Mouse (Mus musculus) regulatory T cell (primary cell): ENCODE data around the gene Ptges3l.
"Not testable (repeated sequence)": the region's sequence is repeated elsewhere in the genome, so short reads cannot be mapped to it uniquely, and the experiment has no call there.

Experiments
- in situ Hi-C: fragments of 300-600 bp; cut with MboI, MseI; formaldehyde crosslinking; loops from one replicate; pipeline ENCODE4 v1.15.1; 2025; ENCODE audit warnings: high pct_unique_total_duplicates

Gene Ptges3l

DNA sequence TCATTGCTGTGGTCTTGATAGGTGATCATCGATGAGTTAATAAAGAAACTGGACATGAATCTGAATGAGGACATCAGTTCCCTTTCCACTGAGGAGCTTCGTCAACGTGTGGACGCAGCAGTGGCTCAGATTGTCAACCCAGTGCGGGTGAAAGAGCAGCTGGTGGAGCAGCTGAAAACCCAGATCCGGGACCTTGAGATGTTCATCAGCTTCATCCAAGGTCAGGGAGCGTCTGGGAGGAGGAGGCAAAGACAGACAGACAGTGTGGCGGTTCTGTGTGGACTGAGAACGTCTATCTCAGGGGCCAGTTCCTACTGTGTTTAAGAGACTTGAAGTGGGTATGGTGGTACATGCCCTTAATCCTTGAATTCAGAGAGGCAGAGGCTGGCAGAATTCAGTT is 6.2 kb upstream of the Ptges3l start:
- in situ Hi-C loops, result loop anchor here (10.0 kb wide), 1 partner anchor 1453 kb away; the partner anchor contains the start of genes Ccdc103, Eftud2 and Fam187a

DNA sequence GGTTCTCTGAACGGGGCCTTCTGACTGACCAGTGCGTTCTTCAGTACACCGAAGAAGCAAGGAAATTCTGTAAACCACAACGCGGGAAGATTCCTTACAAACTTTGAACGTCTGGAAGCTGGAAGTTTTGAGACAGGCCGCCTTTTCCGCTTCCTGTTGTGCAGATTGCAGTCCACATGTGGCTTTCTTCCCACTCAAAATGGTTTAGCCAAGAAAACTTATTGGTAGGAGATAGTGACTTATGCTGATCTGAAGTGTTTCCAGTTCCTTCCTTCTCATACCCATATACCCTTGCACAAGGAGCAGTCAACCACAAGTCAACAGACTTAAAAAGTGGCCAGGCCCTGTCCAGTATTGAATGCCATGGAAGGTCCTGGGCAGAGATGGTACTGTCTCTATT is 1.0 kb upstream of the Ptges3l start:
- in situ Hi-C loops, result no loop called here

DNA sequence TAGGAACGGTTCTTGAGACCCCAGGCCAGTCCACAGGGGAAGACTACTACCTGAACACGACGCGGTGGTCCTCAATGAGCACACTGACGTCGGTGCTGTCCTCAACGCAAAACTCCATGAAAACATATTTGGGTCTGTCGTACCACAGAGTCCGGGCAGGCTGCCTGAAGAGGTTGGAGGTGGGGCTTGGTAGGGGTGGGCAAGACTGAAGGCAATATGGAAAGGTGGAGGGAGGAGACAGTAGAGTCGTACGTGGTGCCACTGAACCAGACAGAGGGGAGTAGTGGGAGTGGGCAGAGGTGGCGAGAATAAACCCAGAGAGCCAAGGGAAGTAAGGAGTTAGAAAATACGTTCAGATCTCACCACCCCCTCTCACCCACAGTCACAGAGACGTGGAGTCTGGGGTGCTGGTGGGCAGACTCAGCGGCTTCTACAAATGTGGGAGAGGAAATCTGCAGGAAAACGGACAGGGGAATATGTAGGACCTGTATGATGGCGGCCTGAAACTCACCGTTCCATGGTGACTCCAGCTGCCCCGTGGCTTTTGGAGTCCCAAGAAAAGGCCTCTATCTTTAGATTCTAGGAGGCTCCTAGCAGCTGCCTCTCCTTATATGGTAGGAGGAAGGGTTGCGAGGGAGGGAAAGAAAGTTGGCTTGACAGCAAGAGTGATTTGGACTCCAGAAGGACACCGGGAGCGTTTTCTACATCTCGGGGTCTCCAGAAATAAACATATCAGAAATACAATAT is 855 bp downstream of the Ptges3l start, which contains the start of gene Gm27029:
Gene Gm27029 (minus strand): TSS at position 692 of the 747 bp plus-strand sequence.
- in situ Hi-C loops, result no loop called here

DNA sequence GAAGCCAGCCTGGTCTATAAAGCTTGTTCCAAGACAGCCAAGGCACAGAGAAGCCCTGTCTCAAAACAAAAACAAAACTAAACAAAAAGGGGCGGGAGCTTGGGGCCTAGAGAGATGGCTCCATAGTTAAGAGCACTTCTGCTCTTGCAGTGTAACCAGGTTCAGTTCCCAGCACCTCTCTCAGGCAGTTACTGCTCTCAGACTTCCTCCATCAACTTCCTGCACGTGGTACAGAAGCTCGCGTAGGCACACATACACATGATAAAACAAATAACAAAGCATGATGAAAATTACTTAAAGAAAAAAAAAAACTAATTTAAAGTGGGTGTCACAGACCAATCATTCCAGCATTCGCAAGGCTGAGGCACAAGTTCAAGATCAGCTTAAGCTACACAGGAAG is 5.0 kb downstream of the Ptges3l start:
- in situ Hi-C loops, result no loop called here

DNA sequence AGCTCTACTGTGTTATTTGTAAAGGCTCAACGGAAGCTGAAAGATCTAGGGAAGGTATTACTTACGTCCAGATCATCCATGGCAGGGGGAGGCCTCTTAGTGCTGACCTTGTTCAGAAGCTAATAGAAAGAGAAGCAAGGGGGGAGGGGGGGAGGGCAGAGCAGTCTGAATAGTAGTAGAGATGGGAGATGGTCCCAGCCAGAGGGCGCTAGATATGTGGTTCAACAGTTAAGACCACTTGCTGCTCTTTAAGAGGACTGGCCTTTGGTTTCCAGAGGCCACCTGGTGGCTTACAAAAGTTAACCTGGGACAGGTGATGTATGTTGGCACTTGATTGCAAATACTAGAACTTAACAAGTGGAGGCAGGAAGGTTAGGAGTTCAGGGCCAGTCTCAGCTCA is 5.5 kb downstream of the Ptges3l start:
- in situ Hi-C loops, result loop anchor here (5.0 kb wide), 1 partner anchor 87 kb away; the partner anchor contains the start of gene Aoc3

DNA sequence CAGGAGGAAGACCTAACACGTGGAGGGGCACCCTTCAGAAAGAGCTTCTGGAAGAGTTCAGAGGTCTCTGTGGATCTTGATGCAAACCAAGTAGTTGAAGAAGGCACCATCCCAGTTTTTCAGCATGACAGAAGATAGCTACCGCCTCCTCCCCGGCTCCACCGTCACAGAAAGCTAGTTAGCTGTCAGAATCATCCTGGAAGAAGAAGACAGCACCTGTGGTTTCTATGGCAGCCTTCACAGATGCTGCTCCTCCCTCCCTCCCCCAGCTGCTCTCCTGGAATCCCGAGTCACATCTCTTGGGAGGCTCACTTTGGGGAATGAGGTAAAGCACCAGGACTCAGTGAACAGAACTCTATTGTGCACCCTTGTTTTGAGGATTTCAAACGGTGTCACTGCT is 6.1 kb downstream of the Ptges3l start:
- in situ Hi-C loops, result loop anchor here (5.0 kb wide), 1 partner anchor 87 kb away; the partner anchor contains the start of gene Aoc3

DNA sequence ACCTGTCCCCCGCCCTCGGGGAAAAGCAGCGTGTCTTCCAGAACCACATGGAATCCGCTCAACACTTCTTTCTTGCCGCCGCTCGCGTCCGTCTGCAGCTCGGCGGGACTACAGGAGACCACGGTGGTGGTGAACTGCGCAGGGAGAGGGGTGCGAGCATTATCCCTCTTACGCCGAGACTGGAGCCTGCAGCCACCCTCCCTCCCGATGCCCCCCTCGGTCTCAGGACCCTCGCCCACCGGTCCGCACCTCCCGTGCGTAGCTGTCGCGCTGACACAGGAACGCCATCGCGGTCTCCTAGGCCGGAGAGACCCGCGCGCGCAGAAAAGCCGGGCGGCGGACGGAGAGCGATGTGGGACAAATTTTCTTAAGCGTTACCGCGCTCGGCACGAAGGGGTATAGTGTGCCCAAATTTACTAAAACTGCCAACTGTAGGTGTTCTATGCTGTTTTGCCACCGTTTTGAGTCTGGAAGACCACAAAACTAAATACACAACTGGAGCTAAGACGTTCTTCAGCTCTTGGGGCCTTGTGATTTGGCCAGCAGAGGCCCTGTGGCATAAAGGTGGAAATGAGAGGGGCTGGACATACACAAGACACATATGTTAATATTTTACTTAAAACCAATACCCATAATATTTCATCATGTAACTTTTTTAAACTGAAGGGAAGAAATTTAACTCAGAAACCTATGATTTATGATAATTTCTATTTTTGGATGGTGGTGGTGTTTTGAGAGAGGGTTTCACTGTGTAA is 7.9 kb downstream of the Ptges3l start, which contains the start of gene Aarsd1:
Gene Aarsd1 (minus strand): TSS at position 515 of the 755 bp plus-strand sequence.
- in situ Hi-C loops, result loop anchor here (5.0 kb wide), 1 partner anchor 85 kb away; the partner anchor contains the start of gene Aoc3

DNA sequence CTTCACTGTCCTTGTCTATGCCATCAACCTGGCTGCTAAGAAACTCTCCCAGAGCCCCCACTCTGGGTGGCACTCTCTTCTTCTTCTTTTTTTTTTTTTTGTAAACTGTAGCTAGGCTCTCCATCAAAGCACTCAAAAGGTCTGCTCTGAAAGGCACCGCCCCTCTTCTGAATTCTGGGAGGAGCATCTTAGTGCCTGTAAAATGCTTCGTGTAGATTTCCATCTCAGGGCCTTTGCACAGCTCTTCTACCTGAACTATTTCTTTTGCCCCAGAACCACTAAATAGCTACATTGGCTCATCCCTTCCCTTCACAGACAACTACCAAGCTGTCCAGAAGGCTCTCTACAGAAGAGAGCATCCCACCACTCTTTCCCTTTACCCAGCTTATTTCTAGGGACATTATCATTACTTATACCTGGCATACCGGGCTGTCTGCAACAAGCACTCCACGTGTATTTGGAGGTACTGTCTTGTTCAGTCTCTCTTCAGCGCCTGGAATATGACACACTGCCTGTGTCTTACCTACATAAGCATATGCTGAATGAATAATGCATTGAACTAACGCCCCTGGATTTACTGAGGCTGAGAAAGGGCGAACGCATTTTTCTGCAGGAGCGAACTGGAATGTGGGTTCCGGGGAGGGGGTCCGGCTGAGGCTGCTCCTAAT is 8.6 kb downstream of the Ptges3l start:
- in situ Hi-C loops, result loop anchor here (5.0 kb wide), 1 partner anchor 84 kb away; the partner anchor contains the start of gene Aoc3

DNA sequence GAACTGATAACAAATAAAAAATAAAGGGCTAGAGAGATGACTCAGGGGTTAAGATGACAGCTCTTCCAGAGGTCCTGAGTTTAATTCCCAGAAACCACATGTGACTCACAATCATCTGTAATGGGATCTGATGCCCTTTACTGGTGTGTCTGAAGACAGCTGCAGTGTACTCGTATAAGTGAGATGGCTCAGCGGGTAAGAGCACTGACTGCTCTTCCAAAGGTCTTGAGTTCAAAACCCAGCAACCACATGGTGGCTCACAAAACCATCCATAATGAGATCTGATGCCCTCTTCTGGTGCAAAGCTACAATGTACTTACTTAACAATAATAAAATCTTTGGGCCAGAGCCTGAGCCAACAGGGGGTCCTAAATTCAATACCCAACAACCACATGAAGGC is 9.8 kb downstream of the Ptges3l start:
- in situ Hi-C loops, result loop anchor here (5.0 kb wide), 1 partner anchor 83 kb away; the partner anchor contains the start of gene Aoc3

DNA sequence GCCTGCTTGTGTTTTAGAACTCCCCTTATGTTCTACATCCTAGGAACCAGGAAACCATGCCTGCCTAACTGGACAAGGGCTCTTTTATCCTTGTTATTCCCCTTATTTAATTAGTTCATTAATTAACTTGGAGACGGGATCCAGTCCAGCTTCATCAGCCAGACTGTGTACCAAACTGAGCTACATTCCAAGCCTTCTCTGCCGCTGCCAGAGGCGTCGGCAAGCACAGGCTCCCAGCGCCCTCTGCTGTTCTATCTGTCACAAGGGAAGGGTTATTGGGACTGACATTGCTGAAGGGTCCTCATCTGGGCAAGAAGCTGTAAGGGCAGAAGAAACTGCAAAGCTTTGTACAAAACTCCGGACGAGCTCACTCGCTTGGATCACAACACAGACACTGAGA is 30.0 kb downstream of the Ptges3l start:
- in situ Hi-C loops, result no loop called here

DNA sequence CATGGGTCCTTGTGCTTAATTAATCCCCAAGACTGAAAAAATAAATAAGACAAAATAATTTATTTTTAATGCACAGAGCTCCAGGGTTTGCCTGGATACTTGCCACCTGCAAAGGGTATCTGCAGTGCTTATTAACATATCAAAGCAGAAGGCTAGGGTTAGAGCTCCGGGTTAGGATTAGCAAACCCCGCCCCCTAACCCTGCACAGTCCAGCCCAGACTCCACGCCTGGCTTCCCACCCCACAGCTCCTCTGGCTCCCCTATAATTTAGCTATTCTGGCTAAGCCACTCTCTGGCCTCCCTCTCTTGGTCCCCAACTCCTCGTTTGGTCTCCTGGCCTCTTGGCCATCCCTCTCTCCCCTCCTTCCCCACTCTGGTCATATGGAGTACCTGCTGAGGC is 43.3 kb downstream of the Ptges3l start:
- in situ Hi-C loops, result no loop called here

DNA sequence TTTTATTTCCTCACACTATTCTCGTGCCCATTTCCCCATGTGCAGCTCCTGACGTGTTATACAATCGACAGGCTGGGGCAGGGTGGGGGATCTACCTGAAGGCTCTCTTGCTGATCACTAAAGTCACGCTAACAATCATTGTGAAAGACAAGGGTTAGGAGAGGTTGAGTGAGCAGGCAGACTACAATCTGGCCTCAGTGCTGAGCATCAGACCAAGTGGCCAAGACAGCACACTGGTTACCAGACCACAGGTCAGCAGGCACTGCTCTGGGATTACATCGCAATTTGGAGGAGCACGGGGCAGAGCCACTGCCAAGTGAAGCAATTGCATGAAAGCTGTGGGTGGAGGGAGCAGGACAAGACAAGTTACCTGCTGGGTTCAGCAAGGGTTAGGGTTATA is 46.2 kb downstream of the Ptges3l start:
- in situ Hi-C loops, result no loop called here

DNA sequence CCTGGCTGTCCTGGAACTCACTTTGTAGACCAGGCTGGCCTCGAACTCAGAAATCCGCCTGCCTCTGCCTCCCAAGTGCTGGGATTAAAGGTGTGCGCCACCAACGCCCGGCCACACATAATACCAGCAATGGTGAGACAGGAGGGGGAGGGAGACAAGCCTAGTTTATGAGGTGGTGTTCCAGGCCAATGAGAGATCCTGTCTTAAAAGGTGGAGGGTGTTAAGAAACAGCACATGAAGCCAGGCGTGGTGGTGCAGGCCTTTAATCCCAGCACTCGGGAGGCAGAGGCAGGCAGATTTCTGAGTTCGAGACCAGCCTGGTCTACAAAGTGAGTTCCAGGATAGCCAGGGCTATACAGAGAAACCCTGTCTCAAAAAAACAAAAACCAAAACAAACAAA is 46.9 kb downstream of the Ptges3l start:
- in situ Hi-C loops, result not testable (repeated sequence)

DNA sequence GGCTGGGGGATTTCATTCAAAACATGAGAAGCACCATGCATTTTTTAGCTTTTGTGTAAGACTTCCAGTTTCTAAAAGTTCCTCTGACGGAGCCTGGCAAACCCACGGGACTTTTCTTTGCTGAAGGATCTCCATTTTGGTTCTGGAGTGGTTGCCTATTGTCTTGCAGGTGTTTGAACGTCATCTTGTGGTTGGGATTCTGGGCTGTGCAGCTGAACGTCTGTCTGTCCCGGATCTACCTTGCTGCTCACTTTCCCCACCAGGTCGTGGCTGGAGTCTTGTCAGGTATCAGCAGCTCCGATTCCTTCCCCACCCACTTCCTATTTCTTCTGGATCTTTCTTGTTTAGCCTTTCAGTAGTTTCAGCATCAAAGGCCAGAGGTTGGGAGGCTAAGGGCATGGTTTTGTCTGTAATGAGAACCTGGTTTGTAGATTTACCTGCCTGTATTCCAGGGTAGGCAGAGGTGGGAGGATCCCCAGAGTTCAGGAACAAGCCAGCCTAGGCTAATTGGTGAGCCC is 50.7 kb downstream of the Ptges3l start:
- in situ Hi-C loops, result no loop called here

DNA sequence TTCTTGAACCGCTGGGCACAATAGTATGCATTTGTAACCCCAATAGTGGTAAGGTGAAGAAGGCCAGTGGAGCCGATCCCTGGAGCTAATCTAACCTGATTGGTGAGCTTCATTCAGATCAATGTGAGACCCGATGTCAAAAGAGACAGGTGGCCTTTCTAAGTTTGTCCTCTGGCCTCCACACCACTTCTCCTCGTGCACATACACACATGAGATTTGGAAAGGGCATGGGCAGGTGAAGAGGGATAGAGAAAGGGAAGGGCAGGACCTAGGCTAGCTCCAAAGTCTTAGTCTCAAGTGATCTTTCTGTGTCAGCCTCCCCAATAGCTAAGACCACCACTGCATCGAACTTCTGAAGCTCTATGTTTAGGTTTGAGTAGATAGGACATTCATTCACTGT is 55.0 kb downstream of the Ptges3l start:
- in situ Hi-C loops, result no loop called here
